Mouse (Mus musculus) subcutaneous adipose tissue, adult 2 months (tissue): ENCODE results near the gene T. TPM values are rescaled to one million over a fixed set of nuclear protein-coding genes. Genes with fewer than 3 reads are reported as not detected.

Experiments used
- polyA plus RNA-seq: library from polyadenylated mRNA; depleted of rRNA; stranded (reverse); fragments of >200 nt; gene quantifications from 2 replicates; pipeline ENCODE4 v1.2.3, GENCODE M21; 2012; ENCODE audit warnings: low replicate concordance; rRNA removed

The T gene
- polyA plus RNA-seq, result 0.67 TPM in 1 of 2 replicates, not detected in the other

GRCm38 (mm10) chr17:8433978-8434960, at the start of gene T:
TSS of gene T (plus strand) at chr17:8434423.

Other genes with a start within 250 kb of the T start
- 0.10 and 0.33 TPM in 2 replicates for gene Ccr6, start 198.4 kb upstream of the T start, polyA plus RNA-seq
- gene Mpc1, start 151.5 kb upstream of the T start, polyA plus RNA-seq, result 624 and 1,047 TPM in 2 replicates
- 62.6 and 71.7 TPM in 2 replicates for gene Sft2d1, start 123.3 kb upstream of the T start, polyA plus RNA-seq
- gene Prr18, start 97.0 kb upstream of the T start, polyA plus RNA-seq, result 0.16 and 0.26 TPM in 2 replicates
- gene T2, start 78.4 kb upstream of the T start, polyA plus RNA-seq, result 0.09 and 0.12 TPM in 2 replicates
- gene Pde10a, start 90.9 kb downstream of the T start, polyA plus RNA-seq, result 2.8 and 4.4 TPM in 2 replicates
- not detected in 2 replicates for gene Gm17087, start 132.5 kb downstream of the T start, polyA plus RNA-seq